Mouse (Mus musculus) heart, embryonic 16.5 days (tissue): Measurements from ENCODE around the gene Ptges2. TPM values are rescaled to one million over a fixed set of nuclear protein-coding genes. Genes with fewer than 3 reads are reported as not detected.

Experiments used
- ATAC-seq: fragments of 200-750 bp; cut with Nextera tagmentation; replicated peaks from 2 replicates; pipeline ENCODE4 v1.8.0; 2017; ENCODE audit warnings: moderate number of reproducible peaks; ENCODE audit not compliant: insufficient read depth, low FRiP score; ENCODE audit errors: extremely low read depth
- H3K27ac ChIP-seq: fragments of 300-500 bp; sonication (generic); 2 replicates; pipeline ENCODE4 v1.5.1; 2014; ENCODE audit warnings: mild to moderate bottlenecking, low read length, control low read depth, moderate library complexity
- H3K27me3 ChIP-seq: fragments of 300-500 bp; sonication (generic); 2 replicates; pipeline ENCODE4 v1.6.1; 2014; ENCODE audit warnings: low read length, mixed read lengths; ENCODE audit not compliant: control insufficient read depth, insufficient read depth
- H3K36me3 ChIP-seq: fragments of 300-500 bp; sonication (generic); 2 replicates; pipeline ENCODE4 v1.6.1; 2014; ENCODE audit not compliant: control insufficient read depth, insufficient read depth
- H3K4me1 ChIP-seq: fragments of 300-500 bp; sonication (generic); 2 replicates; pipeline ENCODE4 v1.6.1; 2014; ENCODE audit warnings: low read length, mixed read lengths; ENCODE audit not compliant: control insufficient read depth, insufficient read depth
- H3K4me2 ChIP-seq: fragments of 300-500 bp; sonication (generic); 2 replicates; pipeline ENCODE4 v1.6.1; 2014; ENCODE audit warnings: low read depth, mild to moderate bottlenecking, control low read depth, low read length
- H3K4me3 ChIP-seq: fragments of 300-500 bp; sonication (generic); 2 replicates; pipeline ENCODE4 v1.5.1; 2014; ENCODE audit warnings: mild to moderate bottlenecking, control low read depth, low read length
- H3K9ac ChIP-seq: fragments of 300-500 bp; sonication (generic); 2 replicates; pipeline ENCODE4 v1.6.1; 2014; ENCODE audit warnings: low read length, control low read depth
- H3K9me3 ChIP-seq: fragments of 300-500 bp; sonication (generic); replicated peaks from 2 replicates; pipeline ENCODE4 v1.6.1; 2016; ENCODE audit warnings: low read length; ENCODE audit not compliant: control insufficient read depth
- WGBS: fragments of 180-500 bp; shearing (Covaris S2); extraction: QIAGEN DNeasy Blood & Tissue Kit; methylation state at CpG from one replicate; pipeline ENCODE4 v1.1.7; 2014; 5-methylcytosine and 5-hydroxymethylcytosine counted together
- polyA plus RNA-seq: library from polyadenylated mRNA; unstranded; fragments of >200 nt; fragmentation: Nextera tagmentation; extraction: Ambion mirVana; gene quantifications from 2 replicates; pipeline ENCODE4 v1.2.1, GENCODE M21; 2015

The Ptges2 gene
- polyA plus RNA-seq, 1 experiment from 2014 or later, result 44.2 TPM

DNA sequence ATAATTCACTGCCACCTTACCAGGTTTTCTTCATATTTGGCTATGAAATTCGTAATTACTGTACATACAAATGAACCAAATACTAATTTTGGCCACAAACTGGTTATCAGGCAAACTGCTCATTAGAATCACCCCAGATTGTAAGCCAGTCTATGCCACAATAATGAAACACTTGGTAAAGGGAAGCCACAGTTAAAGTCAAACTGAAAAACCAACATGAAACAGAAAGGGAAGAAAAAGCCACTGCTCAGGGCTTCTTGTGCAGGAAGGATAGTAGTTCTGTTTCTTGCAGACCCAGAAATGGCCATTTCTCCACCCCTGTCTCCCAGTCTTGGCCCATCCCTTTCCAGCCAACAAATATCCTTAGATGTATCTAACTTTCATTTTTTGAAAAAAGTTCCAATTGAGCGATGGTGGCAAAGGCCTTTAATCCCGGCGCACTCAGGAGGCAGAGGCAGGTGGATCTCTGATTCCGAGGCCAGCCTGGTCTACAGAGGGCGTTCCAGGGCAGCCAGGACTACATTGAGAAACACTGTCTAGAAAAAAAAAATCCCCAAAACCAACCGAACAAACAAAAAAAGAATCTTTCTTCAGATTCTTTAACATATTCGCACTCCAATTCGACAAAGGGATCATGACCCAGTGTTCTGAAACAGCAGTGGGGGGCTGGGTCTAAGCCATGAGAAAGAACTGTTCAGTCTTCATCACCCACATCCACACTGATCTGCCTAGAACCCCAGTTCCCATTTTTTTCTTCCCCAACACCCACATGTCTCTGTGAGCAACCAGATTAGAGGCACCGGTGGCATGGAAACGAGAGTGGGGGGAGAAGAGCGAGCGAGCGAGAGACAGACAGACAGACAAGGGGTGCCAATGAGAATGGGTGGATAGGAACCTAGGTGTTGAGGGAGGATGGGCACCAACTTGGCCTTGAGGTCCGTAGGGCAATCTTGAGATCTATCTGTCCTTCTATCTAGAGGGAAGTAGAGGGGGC is 54.4 kb downstream of the Ptges2 start, which contains the start of gene Naif1:
Gene Naif1 (plus strand): TSS at position 697 of the 994 bp plus-strand sequence.
- peak within 1 kb of the TSS; percentile 58 for H3K4me3 ChIP-seq
- no peaks in the 10 kb centered on the region for H3K9me3 ChIP-seq
- no peak for ATAC-seq
- peak within 1 kb of the TSS; percentile 96 for H3K27ac ChIP-seq
- WGBS, result 69% methylated on average over 15 of the region's 15 CpGs
- no peaks in the 10 kb centered on the region for H3K27me3 ChIP-seq
- peak within 1 kb of the TSS; percentile 70 for H3K9ac ChIP-seq
- peaks cover 39% of the 10 kb centered on the region for H3K4me1 ChIP-seq
- no peaks in the 10 kb centered on the region for H3K36me3 ChIP-seq
- H3K4me2 ChIP-seq, result peak within 1 kb of the TSS; percentile 76

DNA sequence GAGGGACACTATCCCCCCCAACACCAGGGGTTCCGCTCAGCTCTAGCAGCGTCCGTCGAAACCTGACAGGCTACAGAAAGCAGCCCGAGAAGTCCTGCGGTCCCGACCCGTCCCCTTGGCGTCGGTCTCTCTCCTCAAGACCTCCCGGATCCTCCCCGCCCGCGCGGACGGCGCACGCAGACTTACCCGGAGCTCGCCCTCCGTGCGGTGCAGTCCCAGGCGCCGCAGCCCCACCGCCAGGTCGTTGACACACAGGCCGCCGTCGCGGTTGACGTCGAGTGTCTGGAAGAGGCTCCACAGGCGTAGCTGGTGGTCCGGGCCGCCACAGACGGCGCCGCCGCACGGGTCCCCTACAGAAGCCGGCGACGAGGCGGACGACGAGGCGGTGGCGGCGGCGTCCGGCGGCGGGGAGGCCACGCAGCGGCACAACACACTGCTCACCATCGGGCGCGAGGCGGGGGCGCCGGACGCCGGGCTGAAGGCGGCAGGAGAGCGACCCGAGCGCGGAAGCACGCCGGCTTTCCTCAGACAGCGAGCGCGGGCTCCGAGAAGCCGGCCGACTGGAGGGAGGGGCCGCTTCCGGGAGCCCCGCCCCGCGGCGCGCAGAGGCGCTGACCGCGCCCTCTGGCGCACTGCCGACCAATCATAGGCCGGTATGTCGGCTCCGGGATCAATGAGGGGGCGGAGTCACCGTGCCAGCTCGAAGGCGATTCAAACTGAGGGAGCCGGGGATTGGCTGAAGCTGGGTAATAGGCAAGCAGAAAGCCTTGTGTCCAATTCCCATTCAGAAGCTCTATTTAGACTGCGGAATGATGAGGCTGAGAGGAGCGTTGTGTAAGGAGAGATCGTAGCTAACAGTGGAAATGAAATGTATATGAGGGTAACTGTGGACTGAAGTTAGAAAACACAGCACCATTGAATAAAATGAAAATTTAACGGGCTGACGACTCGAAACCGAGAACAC is 55.5 kb downstream of the Ptges2 start, which contains the start of gene Slc25a25:
Gene Slc25a25 (minus strand): TSS at position 565 of the 964 bp plus-strand sequence.
- Histone ChIP-seq H3K9me3 (no peaks in the 10 kb centered on the region), H3K36me3 (peaks cover 7% of the 10 kb centered on the region; the same call in 1 of the 2 replicates), H3K4me3 (peak within 1 kb of the TSS; percentile 58), H3K4me2 (peak within 1 kb of the TSS; percentile 76), H3K27ac (peak within 1 kb of the TSS; percentile 96), H3K4me1 (peaks cover 44% of the 10 kb centered on the region), H3K27me3 (no peaks in the 10 kb centered on the region), H3K9ac (peak within 1 kb of the TSS; percentile 70)
- peak; percentile 84 for ATAC-seq
- under 1% methylated on average over 103 of the region's 103 CpGs for WGBS

GRCm38 (mm10) chr2:32451870-32452372 is 56.2 kb downstream of the Ptges2 start:
- H3K27ac ChIP-seq, result peak overlapping the region; percentile 96
- peaks cover 7% of the 10 kb centered on the region; the same call in 1 of the 2 replicates for H3K36me3 ChIP-seq
- peaks cover 42% of the 10 kb centered on the region for H3K4me1 ChIP-seq
- under 1% methylated on average over 25 of the region's 25 CpGs for WGBS
- peak overlapping the region; percentile 76 for H3K4me2 ChIP-seq
- ATAC-seq, result peak; percentile 94
- H3K4me3 ChIP-seq, result peak overlapping the region; percentile 58
- H3K9ac ChIP-seq, result peak overlapping the region; percentile 70
- no peaks in the 10 kb centered on the region for H3K27me3 ChIP-seq
- H3K9me3 ChIP-seq, result no peaks in the 10 kb centered on the region

GRCm38 (mm10) chr2:32452441-32452971 is 56.8 kb downstream of the Ptges2 start:
- H3K4me3 ChIP-seq, result peak overlapping the region; percentile 22; the same call in 1 of the 2 replicates
- no peaks in the 10 kb centered on the region for H3K9me3 ChIP-seq
- peaks cover 36% of the 10 kb centered on the region for H3K4me1 ChIP-seq
- whole genome bisulfite sequencing, result 92% methylated on average over 16 of the region's 16 CpGs
- H3K9ac ChIP-seq, result peak overlapping the region; percentile 44
- H3K27ac ChIP-seq, result peak overlapping the region; percentile 64
- H3K27me3 ChIP-seq, result no peaks in the 10 kb centered on the region
- H3K4me2 ChIP-seq, result peak overlapping the region; percentile 52
- no peak for ATAC-seq
- H3K36me3 ChIP-seq, result peaks cover 7% of the 10 kb centered on the region; the same call in 1 of the 2 replicates

- H3K27me3 ChIP-seq, result no peaks in the 10 kb centered on the region
- no peak overlapping the region for H3K9ac ChIP-seq
- no peak for ATAC-seq
- peaks cover 31% of the 10 kb centered on the region for H3K4me1 ChIP-seq
- 76% methylated on average over 5 of the region's 5 CpGs for WGBS
- no peaks in the 10 kb centered on the region for H3K9me3 ChIP-seq
- no peak overlapping the region for H3K4me2 ChIP-seq
- no peak overlapping the region for H3K4me3 ChIP-seq
- no peak overlapping the region for H3K27ac ChIP-seq
- peaks cover 7% of the 10 kb centered on the region; the same call in 1 of the 2 replicates for H3K36me3 ChIP-seq
These were observed 58.1 kb downstream of the Ptges2 start for GRCm38 (mm10) chr2:32453641-32454303.

GRCm38 (mm10) chr2:32454633-32455032 is 58.9 kb downstream of the Ptges2 start:
- peaks cover 7% of the 10 kb centered on the region; the same call in 1 of the 2 replicates for H3K36me3 ChIP-seq
- H3K4me3 ChIP-seq, result no peak overlapping the region
- WGBS, result 69% methylated on average over 10 of the region's 10 CpGs
- H3K27me3 ChIP-seq, result no peaks in the 10 kb centered on the region
- peak overlapping the region; percentile 1; the same call in 1 of the 2 replicates for H3K9ac ChIP-seq
- no peak for ATAC-seq
- no peak overlapping the region for H3K27ac ChIP-seq
- no peak overlapping the region for H3K4me2 ChIP-seq
- H3K9me3 ChIP-seq, result no peaks in the 10 kb centered on the region
- peaks cover 31% of the 10 kb centered on the region for H3K4me1 ChIP-seq

GRCm38 (mm10) chr2:32455101-32455500 is 59.4 kb downstream of the Ptges2 start:
- Histone ChIP-seq H3K27ac (no peak overlapping the region), H3K4me2 (no peak overlapping the region), H3K27me3 (no peaks in the 10 kb centered on the region), H3K4me1 (peaks cover 29% of the 10 kb centered on the region), H3K9me3 (no peaks in the 10 kb centered on the region), H3K4me3 (no peak overlapping the region), H3K36me3 (peaks cover 7% of the 10 kb centered on the region; the same call in 1 of the 2 replicates), H3K9ac (peak overlapping the region; percentile 1; the same call in 1 of the 2 replicates)
- no peak for ATAC-seq
- WGBS, result 56% methylated on average over 8 of the region's 8 CpGs
